In genomic region chr19:8728335-8729099, GRCm38 (mm10) we compare ENCODE assay signal across 3 mouse cellular contexts. TPM values are rescaled to one million over a fixed set of nuclear protein-coding genes. Genes with fewer than 3 reads are reported as not detected.
"Had no signal": no experiment of that assay in that cellular context is flagged by ENCODE, and none has a peak within 500 bp of the region (broad histone marks: within the 10 kb centered on the region; RNA-seq: fewer than 3 reads in every experiment).

No protein-coding gene starts in this region.

RNA-seq across cellular contexts. Expression of gene 1700092M07Rik, which starts 12.0 kb away (rescaled TPM):
- polyA plus RNA-seq: lung, adult 2 months; macrophage; small intestine, adult 2 months had no signal
